Mouse (Mus musculus) testis, adult 2 months (tissue): ENCODE data around the gene Frmd4a. TPM values are rescaled to one million over a fixed set of nuclear protein-coding genes. Genes with fewer than 3 reads are reported as not detected.

Experiments
- H3K27ac ChIP-seq: fragments of 200-500 bp; 2 replicates; pipeline ENCODE4 v1.5.1; 2012; ENCODE audit warnings: low read depth, low read length; ENCODE audit not compliant: control insufficient read depth, insufficient read depth
- H3K27me3 ChIP-seq: fragments of 200-500 bp; 2 replicates; pipeline ENCODE4 v1.6.1; 2012; ENCODE audit warnings: mild to moderate bottlenecking, low read length, moderate library complexity; ENCODE audit not compliant: control insufficient read depth, insufficient read depth
- H3K36me3 ChIP-seq: fragments of 200-500 bp; 2 replicates; pipeline ENCODE4 v1.6.1; 2012; ENCODE audit warnings: mild to moderate bottlenecking, low read length; ENCODE audit not compliant: control insufficient read depth, insufficient read depth
- H3K4me1 ChIP-seq: fragments of 200-500 bp; 2 replicates; pipeline ENCODE4 v1.6.1; 2012; ENCODE audit warnings: low read length; ENCODE audit not compliant: control insufficient read depth, insufficient read depth
- H3K4me3 ChIP-seq: fragments of 200-500 bp; 2 replicates; pipeline ENCODE4 v1.5.1; 2012; ENCODE audit warnings: low read depth, mild to moderate bottlenecking, low read length, moderate library complexity, mixed read lengths; ENCODE audit not compliant: control insufficient read depth
- CTCF ChIP-seq: fragments of 200-500 bp; IDR thresholded peaks from 2 replicates; pipeline ENCODE4 v1.5.1; 2012; ENCODE audit warnings: low read depth, mild to moderate bottlenecking, inconsistent platforms, low read length, moderate library complexity; ENCODE audit not compliant: control insufficient read depth, insufficient read depth, insufficient replicate concordance
- POLR2A ChIP-seq: fragments of 200-500 bp; IDR thresholded peaks from 2 replicates; pipeline ENCODE4 v1.6.1; 2012; ENCODE audit warnings: low read depth, mild to moderate bottlenecking, inconsistent platforms, low read length, moderate library complexity; ENCODE audit not compliant: control insufficient read depth
- polyA plus RNA-seq: library from polyadenylated mRNA; depleted of rRNA; stranded (reverse); fragments of >200 nt; gene quantifications from 2 replicates; pipeline ENCODE4 v1.2.3, GENCODE M21; 2012

The Frmd4a gene
- polyA plus RNA-seq, 1 experiment: 6.1 TPM

DNA sequence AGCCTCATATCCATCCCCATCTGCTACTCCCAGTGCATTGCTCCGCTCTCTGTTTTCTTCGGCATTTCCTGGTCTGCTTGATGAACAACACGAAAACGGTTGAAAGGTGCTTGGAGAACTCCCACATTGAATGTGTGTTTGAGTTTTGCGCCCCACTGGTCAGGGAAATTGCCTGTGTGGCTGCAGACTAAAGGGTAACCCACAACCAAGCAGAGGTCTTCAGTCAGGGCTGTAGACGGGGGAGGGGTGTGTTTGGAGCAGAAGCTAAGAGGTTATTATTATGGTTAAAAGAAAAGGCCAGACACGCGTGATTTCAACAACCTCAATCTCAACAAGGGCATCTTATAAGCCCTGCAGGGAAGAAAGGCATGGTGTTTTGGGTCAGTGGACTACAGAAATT, 167.5 kb downstream of the Frmd4a start:
- H3K4me3 ChIP-seq: no peak overlapping the region
- no peaks in the 10 kb centered on the region for H3K4me1 ChIP-seq
- no peaks in the 10 kb centered on the region for H3K36me3 ChIP-seq
- TF ChIP-seq POLR2A (no peak), CTCF (no peak)
- no peak overlapping the region for H3K27ac ChIP-seq
- H3K27me3 ChIP-seq: no peaks in the 10 kb centered on the region

DNA sequence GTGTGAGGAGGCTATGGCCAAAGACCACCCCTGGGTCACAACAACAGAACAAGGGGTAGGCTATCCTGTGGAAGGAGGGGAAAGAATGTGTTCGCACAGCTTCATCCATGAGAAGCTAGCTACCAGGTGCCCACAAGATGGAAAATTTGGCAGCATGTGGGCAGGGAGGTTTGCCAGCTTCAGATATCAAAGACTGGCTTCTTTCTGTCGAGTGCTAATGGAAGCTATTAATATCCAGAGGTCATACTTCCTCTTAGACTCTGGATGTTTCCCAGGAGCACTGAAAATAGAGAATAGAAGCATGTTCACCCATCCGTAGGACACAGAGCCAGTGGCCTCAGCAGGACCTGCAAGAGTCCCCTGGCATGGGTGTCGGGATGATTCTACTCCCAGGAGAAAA, 170.0 kb downstream of the Frmd4a start:
- Histone ChIP-seq H3K4me1 (no peaks in the 10 kb centered on the region), H3K36me3 (no peaks in the 10 kb centered on the region)
- TF ChIP-seq CTCF (no peak), POLR2A (no peak)

DNA sequence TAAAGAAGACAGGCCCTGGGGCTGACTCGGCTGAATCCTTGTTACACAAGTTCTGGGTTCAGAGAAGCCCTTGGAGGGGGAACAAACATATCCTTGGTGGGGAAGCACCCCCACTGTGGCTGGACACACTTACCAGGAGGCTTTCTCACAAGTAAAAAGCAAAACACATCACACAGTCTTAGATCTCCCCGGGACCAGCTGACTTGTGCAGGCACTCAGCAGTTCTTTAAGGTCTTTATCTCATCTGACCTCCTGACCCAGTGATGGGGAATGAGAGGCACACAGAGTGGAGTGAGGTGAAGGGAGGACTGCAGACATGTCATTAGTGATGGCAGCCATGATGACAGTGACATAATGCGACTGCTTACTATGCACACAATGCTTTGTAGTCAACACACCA, 170.8 kb downstream of the Frmd4a start:
- TF ChIP-seq CTCF (no peak), POLR2A (no peak)
- no peak overlapping the region for H3K27ac ChIP-seq
- no peaks in the 10 kb centered on the region for H3K36me3 ChIP-seq
- H3K4me1 ChIP-seq: no peaks in the 10 kb centered on the region
- no peaks in the 10 kb centered on the region for H3K27me3 ChIP-seq
- H3K4me3 ChIP-seq: no peak overlapping the region

More for the DNA sequence above, 170.0 kb downstream of the Frmd4a start:
- Histone ChIP-seq H3K27me3 (no peaks in the 10 kb centered on the region), H3K4me3 (no peak overlapping the region), H3K27ac (no peak overlapping the region)

DNA sequence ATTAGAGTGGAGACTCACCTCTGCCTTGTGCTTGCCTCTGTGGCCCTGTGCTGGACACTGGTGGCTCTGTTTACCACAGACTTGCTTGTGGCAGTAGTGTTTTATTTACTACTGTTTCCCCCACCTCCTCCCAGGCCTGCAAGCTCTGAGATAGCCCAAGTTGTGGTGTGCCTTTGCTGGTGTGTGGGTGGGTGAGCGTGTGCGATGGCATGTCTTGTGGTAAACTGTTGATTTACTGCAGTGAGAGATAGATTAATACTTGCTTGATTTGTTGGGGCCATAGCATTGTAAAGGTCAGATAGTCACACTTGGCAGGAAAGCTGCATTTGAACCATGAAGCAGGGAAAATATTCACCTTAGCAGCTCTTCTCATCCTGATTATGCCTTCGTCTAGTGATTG, 172.8 kb downstream of the Frmd4a start:
- H3K4me3 ChIP-seq: no peak overlapping the region
- H3K27ac ChIP-seq: no peak overlapping the region
- no peaks in the 10 kb centered on the region for H3K36me3 ChIP-seq
- H3K4me1 ChIP-seq: no peaks in the 10 kb centered on the region
- TF ChIP-seq CTCF: no peak
- no peak for TF ChIP-seq POLR2A
- H3K27me3 ChIP-seq: no peaks in the 10 kb centered on the region

DNA sequence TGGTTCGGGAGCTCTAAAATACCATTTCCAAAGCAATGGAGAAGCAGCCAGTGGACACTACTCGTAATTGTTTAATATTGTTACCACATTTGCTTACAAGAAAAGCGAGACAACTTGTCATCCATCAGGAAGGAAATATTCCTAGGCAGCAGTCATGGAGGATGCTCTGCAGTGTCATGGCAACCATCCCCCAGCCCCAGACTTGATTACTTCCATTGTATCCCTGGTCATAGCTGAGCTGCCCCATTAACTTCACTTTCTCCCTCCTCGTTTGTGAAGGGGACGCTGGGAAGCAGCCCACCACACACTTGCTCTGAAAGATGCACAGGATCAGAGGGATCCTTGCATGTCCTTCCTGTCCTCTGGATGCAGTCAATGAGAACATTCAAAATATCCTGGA, 173.5 kb downstream of the Frmd4a start:
- H3K27me3 ChIP-seq: no peaks in the 10 kb centered on the region
- H3K36me3 ChIP-seq: no peaks in the 10 kb centered on the region
- no peak for TF ChIP-seq POLR2A
- H3K27ac ChIP-seq: no peak overlapping the region
- no peak overlapping the region for H3K4me3 ChIP-seq
- no peaks in the 10 kb centered on the region for H3K4me1 ChIP-seq

DNA sequence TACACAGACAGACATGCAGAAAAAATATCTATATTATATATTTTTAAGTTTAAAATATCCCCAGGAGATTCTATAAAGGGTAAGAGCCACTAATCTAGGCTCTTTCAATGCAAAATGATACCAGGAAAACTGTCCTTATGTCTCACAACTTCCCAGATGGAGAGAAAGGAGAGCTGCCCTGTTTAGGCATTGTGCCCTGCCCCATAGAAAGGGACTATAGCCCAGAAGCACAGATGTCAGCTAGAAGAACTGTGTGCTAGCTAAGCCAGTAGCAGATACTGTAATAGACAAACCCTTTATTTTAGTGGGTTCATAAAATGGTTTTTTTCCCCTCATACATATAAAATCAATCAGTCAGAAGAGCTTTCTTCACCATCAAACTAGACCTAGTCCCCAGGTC, 175.7 kb downstream of the Frmd4a start:
- TF ChIP-seq POLR2A (no peak), CTCF (no peak)
- H3K27me3 ChIP-seq: no peaks in the 10 kb centered on the region

DNA sequence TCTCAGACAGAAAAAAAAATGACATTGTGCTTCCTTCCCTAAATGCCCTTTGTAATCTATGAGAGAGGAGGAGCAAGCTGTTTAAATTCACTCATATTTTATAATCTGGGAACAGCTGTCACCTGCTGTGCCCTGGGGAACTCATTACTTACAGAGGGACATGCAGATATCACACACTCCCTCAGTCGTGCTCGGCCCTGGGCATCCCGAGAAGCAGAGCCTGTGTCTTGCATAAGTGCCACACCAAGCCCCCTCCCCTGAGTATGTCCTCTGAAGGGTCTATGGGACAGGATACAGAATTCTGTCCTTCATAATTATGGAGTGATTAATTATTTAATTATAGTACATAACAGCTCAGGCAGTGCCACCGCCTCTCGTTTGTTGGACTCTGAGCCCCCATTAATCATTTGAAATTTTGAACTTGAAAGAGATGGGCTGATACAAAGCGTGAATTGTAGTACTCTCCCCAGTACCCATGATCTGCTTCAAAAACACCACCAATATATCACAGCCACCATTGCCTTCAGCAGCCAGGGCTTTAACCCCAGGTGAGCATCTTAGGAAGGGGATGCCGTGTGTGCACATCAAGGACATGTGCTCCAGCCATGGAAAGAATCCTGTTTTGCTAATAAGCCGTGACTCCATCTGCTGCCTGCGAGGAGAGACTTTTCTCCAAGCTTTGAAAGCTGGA, 177.0 kb downstream of the Frmd4a start:
- no peaks in the 10 kb centered on the region for H3K36me3 ChIP-seq
- no peak overlapping the region for H3K4me3 ChIP-seq
- TF ChIP-seq POLR2A: no peak
- TF ChIP-seq CTCF: no peak
- H3K27ac ChIP-seq: no peak overlapping the region
- no peaks in the 10 kb centered on the region for H3K4me1 ChIP-seq
- H3K27me3 ChIP-seq: no peaks in the 10 kb centered on the region

More for the DNA sequence above, 175.7 kb downstream of the Frmd4a start:
- Histone ChIP-seq H3K27ac (no peak overlapping the region), H3K36me3 (no peaks in the 10 kb centered on the region), H3K4me1 (no peaks in the 10 kb centered on the region), H3K4me3 (no peak overlapping the region)

DNA sequence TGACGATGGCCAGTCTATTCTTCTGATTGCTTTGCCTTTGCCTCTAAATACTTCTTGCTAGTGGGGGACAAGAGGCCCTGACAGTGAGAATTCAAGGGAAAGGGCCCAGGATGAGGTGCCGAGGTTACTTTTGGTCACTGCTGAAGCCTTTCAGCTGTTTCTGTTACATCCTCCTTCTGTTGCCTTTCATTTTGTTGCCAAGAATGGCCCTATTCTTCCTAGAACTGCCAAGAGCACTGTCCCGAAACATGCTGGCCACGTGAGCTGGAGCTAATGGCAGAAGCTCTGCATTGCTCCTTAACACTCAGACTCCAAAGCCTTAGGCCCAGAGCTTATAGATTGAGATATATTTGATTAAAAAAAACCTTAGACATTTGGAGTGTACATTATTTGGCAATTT, 178.5 kb downstream of the Frmd4a start:
- Histone ChIP-seq H3K4me3 (no peak overlapping the region), H3K36me3 (no peaks in the 10 kb centered on the region), H3K27me3 (no peaks in the 10 kb centered on the region), H3K27ac (no peak overlapping the region), H3K4me1 (no peaks in the 10 kb centered on the region)
- TF ChIP-seq POLR2A (no peak), CTCF (no peak)
